Mouse (Mus musculus): ENCODE results near the gene Smim4. TPM values are rescaled to one million over a fixed set of nuclear protein-coding genes. Genes with fewer than 3 reads are reported as not detected.
A peak's percentile ranks its signal among the peaks of the same experiment; 100 is the strongest.

Smim4 gene
- polyA plus RNA-seq, 1 experiment, result 131 TPM

DNA sequence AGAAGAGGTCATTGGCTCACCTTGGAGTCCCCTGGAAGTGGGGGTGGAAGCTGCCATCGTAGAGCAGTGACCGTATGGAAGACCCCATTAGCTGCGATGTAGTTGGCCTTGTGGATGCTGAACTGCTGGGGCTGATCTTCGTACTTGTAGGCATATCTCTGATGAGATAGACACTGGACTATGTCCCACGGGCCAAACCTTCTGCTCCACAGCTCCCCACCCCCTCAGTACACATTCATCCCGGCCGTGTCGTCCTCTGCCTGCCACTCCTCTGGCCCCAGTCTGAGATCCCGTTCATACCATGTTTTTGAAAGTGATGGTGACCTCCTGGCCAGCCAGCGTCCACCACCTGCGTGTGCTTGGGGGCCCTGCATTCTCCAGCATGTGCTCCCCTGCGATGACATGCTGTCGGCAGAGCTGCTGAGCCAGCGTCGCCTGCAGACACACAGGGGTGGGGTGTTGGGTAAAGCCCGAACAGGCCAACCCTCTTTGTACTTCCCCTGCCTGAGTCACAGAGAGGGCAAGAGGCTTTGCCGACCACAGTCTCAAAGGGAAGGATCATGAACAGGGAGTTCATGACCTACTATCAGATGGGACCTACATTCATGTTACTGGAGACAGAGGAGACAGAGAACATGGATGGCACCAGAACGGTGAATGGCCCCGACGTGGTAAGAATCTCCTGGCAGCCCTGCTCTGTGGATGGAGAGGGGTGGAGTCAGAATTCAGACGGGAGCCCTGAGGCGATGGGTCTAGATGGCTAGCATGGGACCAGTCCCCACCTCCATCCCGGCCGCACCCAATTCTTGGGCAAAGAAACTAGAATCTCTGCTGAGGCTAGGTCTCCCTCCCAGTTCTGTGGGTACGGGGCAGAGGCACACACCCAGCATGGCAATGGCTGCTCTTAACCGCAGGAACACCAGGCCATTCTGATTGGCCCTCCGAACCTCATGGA lies 31.7 kb upstream of the Smim4 start:
- TF ChIP-seq GATA1 (IDR thresholded peaks at IDR 0.05; ENCODE audit: low read length), result no peak

DNA sequence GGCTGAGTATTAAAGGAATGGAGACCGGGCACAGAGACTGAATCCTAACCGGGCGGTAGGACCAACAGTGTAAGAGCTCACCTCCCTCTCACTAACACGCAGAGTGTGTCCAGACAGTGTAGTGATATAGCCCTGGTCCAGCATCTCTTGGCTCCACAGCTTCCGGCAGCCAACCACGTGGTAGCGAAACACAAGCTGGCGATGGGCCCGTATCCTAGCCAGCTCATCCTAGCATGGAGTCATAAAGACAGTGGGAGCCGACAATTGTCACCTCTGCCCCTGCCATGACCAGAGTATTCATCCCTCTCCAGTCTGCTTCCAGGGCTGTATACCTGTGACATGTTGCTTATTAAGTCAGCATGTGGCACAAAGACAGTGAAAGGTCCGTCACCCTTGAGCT lies 16.9 kb upstream of the Smim4 start:
- no peak for TF ChIP-seq GATA1 (IDR thresholded peaks at IDR 0.05; ENCODE audit: low read length)

DNA sequence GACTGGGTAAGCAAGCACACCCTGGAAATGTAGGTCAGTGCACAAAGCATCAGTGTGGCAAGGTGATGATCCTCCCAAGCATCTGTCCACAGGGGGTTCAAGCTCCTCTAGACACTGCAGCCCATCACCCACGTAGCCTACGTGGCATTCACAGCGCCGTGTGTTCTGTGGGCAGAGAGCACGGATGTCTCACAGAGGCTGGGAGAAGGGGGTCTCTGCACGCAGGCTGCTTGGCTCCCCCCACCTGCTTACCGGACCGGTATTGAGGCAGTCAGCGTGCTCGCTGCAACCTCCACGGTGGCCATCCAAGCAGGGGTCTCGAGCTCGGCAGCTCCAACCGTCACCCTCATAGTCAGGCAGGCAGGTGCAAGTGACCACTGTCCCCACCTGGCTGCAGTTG lies 12.3 kb upstream of the Smim4 start:
- TF ChIP-seq GATA1 (IDR thresholded peaks at IDR 0.05; ENCODE audit: low read length), result no peak

DNA sequence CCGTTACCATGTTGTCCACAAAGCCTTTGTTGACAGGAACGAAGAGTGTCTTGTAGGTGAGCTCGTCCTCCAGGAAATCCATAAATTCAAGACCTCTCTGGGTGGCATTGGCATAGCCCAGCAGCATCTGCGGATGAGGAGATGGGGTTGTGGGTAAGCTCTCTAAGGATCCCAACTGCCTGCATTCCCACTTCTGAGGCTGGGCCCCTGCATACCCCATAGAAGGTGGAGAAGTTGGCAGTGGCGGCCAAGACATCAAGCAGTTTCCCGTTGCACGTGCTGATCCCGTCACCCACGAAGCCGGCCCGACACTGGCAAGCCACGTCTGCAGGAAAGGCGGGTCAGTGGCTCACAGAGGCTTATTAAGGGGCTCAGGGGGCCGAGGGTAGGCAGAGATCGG lies 11.4 kb upstream of the Smim4 start:
- TF ChIP-seq GATA1 (IDR thresholded peaks at IDR 0.05; ENCODE audit: low read length), result no peak

DNA sequence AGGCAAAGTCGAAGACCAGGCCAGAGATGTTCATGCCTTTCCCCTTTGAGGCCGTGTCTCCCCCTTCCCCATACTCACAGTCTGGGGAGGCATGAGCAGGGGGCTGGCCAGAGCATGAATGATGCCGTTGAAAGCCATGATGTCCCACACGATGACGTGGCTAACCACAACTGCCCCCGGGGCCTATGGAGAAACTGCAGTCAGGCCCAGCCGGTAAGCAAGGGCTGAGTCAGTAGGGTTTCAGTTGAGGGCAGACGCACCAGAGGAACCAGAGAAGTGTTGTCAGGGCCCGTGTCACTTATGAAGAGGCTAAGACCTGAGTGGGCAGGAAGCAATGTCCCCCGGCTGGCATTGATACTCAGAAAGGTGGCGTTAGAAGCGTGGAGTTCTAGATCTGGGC lies 10.9 kb upstream of the Smim4 start:
- TF ChIP-seq GATA1 (IDR thresholded peaks at IDR 0.05; ENCODE audit: low read length), result no peak

DNA sequence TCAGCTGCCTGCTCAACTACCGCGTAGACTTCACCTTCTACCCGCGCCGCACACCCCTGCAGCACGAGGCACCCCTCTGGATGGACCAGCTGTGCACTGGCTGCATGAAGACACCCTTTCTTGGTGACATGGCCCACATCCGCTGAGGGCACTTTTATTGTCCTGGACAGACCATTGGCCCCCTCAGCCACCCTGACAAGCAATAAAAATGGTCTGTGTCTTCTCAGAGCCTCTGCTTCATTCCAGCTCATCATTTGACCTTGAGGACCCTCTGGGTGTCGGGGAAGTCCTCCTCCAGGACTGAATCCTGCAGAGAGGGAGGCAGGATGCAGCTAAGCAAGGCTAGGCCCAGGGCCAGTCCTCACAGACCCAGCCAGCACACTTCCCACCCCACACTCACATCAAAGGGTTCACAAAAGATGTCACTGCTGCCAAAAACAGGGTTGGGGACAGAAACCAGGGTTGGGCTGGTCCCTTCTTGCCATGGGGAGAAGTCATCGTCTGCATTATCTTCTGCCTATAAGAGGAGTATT lies 10.2 kb upstream of the Smim4 start:
- no peak for TF ChIP-seq GATA1 (IDR thresholded peaks at IDR 0.05; ENCODE audit: low read length)

DNA sequence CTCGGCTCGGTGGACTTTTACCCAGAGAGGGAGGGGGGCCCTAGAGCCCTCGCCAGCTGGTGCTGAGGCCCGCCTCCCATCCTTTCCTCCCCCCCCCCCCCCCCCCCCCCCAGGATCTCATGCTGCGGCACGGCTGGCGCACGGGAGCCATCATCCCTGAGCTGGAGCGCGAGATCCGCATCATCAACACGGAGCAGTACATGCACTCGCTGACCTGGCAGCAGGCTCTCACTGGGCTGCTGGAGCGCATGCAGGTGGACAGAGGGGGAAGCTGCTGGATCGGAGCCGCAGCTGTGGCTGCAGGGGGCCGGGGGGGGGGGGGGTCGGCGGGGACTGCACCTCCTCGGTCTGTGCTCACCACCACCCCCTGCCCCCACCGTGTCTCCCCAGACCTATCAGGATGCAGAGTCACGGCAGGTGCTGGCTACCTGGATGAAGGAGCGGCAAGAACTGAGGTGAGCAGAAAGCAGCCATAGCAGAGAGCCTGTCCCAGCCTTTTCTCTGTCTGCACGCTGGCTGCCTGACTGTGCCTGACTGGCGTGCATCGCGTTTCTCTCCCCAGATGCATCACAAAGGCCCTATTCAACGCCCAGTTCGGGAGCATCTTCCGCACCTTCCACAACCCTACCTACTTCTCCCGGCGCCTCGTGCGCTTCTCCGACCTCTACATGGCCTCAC lies 9.6 kb upstream of the Smim4 start:
- no peak for TF ChIP-seq GATA1 (IDR thresholded peaks at IDR 0.05; ENCODE audit: low read length)

DNA sequence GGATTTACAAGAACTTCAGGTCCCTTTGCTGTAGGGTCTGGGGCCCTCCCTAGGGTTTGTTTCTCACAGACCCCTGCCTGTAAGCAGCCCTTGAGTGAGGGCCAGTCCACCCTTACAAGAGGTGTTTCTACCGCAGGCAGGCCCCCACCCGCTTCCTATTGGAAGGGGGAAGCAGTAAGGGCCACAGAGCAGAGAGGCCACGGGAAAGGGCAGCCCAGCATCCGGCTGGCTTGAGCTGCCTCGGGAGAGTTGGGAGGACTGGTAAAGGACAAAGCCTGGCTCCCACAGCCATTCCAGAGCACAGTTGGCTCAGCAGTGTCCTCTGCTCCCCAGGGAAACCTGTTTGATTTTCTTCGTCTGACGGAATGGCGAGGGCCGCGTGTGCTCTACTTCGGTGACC lies 9.0 kb upstream of the Smim4 start:
- no peak for TF ChIP-seq GATA1 (IDR thresholded peaks at IDR 0.05; ENCODE audit: low read length)

DNA sequence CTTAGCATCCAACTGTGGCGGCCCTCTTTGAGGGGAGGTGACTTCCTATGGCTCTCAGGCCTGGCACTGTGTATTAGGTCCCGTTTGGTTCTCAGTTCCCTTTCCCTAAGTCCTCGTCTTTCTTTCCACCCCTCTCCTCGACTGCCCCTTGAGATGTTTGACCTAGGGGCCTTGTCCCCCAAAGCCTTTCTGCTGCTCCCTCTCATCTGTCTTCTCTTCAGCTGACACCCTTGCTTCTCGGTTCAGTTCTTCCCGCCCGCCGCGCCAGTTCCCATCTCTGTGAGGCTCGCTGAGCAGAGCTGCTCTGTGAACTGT lies 8.5 kb upstream of the Smim4 start:
- no peak for TF ChIP-seq GATA1 (IDR thresholded peaks at IDR 0.05; ENCODE audit: low read length)

DNA sequence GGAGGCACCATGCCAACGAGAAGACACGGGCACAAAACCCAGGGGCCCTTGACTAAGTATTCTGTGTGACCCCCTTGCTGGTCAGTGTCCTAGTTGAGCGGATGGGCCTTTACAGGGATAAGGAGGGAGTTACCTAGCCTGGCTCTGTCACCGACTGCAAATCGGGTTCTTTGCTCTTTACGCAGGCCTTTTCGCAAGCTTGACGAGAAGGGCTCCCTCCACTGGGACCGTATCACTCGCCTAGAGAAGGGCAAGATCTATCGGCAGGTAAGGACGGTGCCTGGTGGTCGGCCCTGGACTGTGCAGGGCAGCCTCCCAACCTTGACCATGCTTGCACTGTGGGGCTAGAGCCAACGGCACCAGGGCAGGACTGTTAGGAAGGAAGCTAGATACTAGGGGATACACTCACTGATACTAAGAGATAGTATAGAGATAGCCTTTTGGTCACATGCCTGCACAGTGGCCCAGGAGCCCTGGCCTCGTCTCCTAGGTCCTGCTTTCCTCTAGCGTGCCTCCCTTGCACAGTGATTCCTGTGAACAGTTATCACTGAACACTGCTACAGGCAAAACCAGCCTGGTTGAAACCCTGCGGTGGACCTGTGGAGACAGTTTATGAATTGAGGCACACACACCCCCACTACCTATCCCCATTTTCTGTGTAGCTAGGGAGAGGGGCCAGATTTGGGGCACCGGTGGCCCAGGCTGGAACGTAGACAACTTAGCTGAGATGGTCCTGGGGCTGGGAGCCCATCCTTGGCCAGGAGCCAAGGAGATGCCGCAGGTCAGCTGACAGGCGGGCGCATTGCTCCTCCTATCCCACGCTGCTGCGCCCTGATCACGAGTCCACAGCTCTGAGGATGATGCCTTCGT lies 7.9 kb upstream of the Smim4 start:
- no peak for TF ChIP-seq GATA1 (IDR thresholded peaks at IDR 0.05; ENCODE audit: low read length)

DNA sequence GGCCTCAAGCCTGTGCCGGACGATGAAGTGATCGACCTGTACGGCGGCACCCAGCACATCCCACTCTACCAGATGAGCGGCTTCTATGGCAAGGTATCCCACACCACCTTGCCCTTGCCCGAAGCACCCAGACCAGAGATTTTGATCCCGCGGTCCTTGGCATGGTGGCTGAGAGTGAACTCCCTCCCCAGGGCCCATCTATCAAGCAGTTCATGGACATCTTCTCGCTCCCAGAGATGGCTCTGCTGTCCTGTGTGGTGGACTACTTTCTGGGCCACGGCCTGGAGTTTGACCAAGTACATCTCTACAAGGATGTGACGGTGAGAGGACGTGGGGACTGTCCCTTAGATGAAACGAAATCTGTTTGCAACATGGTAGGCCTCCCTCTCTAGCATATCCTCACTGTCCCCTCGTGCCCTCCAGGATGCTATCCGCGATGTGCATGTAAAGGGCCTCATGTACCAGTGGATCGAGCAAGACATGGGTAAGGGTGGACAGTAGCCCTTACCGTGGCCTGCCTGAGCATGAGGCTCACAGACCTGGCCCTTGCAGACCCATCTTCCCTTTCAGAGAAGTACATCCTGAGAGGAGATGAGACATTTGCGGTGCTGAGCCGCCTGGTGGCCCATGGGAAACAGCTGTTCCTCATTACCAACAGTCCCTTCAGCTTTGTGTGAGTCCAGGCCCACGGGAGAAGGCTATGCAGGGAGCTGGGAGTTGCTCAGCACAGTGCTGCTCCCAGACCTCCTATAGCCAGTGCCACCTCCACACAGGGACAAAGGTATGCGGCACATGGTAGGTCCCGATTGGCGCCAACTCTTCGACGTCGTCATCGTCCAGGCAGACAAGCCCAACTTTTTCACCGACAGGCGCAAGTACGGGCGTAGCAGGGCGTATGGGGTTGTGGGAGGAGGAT lies 7.0 kb upstream of the Smim4 start:
- no peak for TF ChIP-seq GATA1 (IDR thresholded peaks at IDR 0.05; ENCODE audit: low read length)

DNA sequence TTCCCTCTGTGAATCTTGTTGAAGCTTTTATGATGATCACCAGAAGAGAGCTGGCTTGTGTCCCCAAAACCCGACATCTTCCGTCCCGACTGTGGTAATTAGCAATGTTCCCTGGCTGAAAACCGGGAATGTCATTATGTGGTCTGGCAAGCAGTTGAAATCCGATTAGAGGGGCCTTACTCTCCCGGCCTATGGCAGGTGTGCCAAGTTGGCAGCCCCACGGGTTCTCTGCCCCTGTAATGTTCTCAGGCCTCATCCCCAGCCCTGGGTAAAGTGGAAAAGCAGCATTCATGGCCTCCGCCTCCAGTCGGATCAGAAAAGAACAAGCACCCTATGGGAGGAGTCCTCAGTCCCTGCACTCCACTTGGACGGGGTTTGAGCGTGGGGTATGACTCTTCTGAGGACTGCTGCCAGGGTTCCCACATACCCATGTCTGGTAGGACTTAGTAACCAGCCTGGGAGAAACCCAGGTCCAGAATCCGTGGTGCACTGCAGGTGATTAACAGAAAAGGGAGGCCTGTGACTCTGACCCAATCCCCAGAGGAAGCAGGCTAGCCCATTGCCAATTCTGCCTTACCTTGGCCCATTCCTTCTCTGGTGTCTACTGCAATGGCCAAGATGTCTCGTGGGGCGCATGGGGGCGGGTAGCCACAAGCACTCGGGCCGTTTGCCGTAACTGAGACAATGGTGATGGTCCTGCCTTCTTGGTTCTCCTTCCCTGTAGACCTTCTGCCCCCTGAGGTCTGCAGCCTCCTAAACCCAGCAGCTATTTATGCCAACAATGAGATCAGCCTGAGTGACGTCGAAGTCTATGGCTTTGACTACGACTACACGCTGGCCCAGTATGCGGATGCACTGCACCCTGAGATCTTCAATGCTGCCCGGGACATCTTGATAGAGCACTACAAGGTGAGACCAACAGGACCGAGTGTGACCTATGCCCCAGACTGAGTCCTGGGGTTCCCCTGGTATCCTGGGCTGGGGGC lies 5.6 kb upstream of the Smim4 start:
- no peak for TF ChIP-seq GATA1 (IDR thresholded peaks at IDR 0.05; ENCODE audit: low read length)

DNA sequence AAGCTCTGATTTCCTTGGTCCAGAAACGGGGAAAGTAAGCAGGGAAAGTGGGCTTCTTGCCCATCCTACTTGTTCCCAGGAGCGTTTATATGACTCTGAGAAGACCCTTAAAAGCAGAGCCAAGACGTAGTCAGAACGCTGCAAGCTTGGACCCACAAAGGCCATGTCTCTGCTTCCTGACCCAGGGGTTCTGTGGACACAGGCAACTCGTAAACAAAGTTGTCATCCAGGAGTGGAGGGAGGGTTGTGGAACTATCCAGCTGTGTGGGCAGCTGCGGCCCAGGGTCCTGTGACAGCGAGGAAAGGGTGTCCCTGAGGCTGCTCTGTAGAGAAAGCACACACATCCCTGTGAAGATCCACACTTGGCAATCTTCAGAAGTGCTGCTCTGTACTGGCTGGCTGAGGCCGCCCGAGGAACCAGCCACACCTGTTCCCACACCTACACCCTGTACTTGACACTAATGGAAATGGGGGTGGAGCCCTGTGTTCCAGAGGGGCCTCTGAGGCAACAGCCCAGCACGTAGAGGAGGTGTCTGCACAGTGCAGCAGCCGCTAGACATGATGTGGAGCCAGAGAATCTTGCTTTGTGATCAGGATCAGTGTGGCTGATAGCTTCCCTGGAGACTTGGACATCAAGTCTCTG lies 4.4 kb upstream of the Smim4 start:
- peak; percentile 16 for TF ChIP-seq GATA1 (IDR thresholded peaks at IDR 0.05; ENCODE audit: low read length)
